Mouse (Mus musculus) testis, adult 10 weeks (tissue): ENCODE data around the gene Shf. TPM values are rescaled to one million over a fixed set of nuclear protein-coding genes. Genes with fewer than 3 reads are reported as not detected.

Experiments used
- polyA plus RNA-seq: library from polyadenylated mRNA; stranded (reverse); fragments of 350-450 nt; fragmentation: Illumina TruSeq; extraction: RNeasy Lipid Tissue Mini Kit (QIAGEN cat#74804); gene quantifications from one replicate; pipeline ENCODE4 v1.2.3, GENCODE M21; 2014; ENCODE audit warnings: low read depth, low replicate concordance

The Shf gene
- 0.42 TPM for polyA plus RNA-seq

DNA sequence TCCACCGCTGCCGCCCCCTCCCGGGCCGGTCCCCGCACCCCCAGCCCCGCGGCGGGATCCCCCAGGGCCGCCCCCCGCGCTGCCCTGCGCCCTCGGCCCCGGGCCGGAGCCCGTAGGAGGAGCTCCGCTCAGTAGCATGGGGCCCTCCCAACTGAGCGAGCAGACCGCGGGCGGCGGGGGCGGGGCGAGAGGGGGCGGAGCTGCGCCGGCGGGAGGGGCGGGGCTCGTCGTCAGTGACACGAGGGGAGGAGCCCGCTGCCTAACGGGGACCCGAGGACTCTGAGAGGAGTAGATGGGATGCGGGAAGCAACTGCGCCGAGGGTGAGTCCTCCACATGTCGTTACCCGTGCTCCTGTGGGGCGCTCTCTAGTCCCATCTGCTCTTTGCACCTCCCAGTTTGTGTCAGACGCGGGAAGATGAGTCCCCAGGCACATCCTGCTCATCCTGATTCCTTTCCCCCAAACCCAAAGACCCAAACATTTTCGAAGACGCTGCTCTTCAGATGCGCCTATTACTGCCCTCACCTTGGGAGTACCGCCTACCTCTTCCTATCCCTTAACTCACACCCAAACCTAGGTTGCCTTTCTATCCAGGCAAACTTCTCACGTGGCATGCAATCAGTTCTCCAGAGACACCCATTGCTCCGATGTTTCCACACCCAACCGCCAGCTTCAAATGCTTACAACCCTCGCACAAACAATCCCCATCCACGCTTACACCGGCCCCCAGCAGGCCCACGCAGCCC lies at the start of gene Shf:
TSS of gene Shf (minus strand) at position 168 of the 745 bp plus-strand sequence.

DNA sequence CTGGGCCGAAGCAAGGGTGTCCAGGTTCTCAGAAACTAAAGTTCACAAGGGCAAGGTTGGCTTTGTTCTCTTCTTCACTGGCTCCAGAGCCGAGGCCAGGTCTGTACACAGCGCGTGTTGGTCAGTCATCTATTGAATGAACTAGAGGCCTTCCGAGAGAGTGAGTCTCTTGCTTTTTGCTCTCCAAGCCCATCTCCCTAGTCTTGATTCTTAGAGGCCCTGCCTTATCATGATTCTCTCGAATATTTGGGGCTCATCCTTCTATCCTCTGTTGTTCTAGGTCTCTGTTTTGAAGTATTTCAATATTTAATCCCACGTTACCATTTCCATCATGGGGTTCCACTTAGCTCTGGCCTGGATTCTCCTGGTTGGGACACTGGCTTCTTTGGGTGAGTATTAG lies 53.6 kb downstream of the Shf start, which contains the start of gene Duox1:
TSS of gene Duox1 (plus strand) at position 301 of the 400 bp plus-strand sequence.

DNA sequence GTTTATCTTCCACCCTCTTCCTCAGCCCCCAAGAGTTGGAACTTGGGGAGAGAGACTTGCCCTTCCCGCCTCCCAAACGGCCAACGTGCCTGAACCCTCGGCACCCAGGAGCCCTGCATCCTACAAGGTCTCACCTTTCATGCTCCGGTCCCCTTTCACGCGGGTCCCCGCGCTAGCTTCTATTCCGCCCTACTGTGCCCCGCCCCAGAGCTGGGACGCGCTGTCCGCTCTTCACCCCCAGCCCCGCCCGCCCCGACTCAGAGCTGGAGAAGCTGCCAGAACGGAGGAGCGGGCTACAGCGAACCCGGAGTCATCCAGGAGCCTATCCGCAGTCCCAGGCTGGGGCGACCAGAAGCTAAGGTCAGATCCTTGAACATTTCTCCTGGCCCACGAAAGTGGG lies 55.4 kb downstream of the Shf start, which contains the start of gene Duoxa1:
TSS of gene Duoxa1 (minus strand) at position 195 of the 400 bp plus-strand sequence.

Other genes with a start within 250 kb of the Shf start
- 233 TPM for gene B2m, start 221.5 kb downstream of the Shf start, polyA plus RNA-seq
- 202 TPM for gene Trim69, start 208.5 kb downstream of the Shf start, polyA plus RNA-seq
- gene Patl2, start 183.0 kb downstream of the Shf start, polyA plus RNA-seq, result 0.29 TPM
- gene Terb2, start 182.9 kb downstream of the Shf start, polyA plus RNA-seq, result 18.3 TPM
- gene Sord, start 134.4 kb downstream of the Shf start, polyA plus RNA-seq, result 1,442 TPM
- gene Duox2, start 70.7 kb downstream of the Shf start, polyA plus RNA-seq, result not detected
- not detected for gene Duoxa2, start 70.3 kb downstream of the Shf start, polyA plus RNA-seq
- not detected for gene Duoxa1, start 55.4 kb downstream of the Shf start, polyA plus RNA-seq
- gene Duox1, start 53.5 kb downstream of the Shf start, polyA plus RNA-seq, result not detected
- 0.90 TPM for gene Slc28a2, start 57.3 kb upstream of the Shf start, polyA plus RNA-seq
- 0.10 TPM for gene Gm14085, start 115.8 kb upstream of the Shf start, polyA plus RNA-seq
- gene Gatm, start 242.1 kb upstream of the Shf start, polyA plus RNA-seq, result 193 TPM